Mouse (Mus musculus) urinary bladder, postnatal 4 days (tissue): Measurements from ENCODE around the gene U2af1.
"Not testable (repeated sequence)": the region's sequence is repeated elsewhere in the genome, so short reads cannot be mapped to it uniquely, and the experiment has no call there.

Experiments used
- DNase-seq, 2 experiments: peaks; one replicate each; pipeline ENCODE4 v3.0.0; 2021 to 2022; ENCODE audit warnings: low spot score in 2 of 2

U2af1 gene

GRCm38 (mm10) chr17:31658468-31659185 is at the start of gene U2af1:
Gene U2af1, minus strand, starts transcription at chr17:31658892.
- DNase-seq: peak; percentile 98

- DNase-seq: no peak
Observed at GRCm38 (mm10) chr17:31705271-31706020, 46.8 kb upstream of the U2af1 start.

- no peak for DNase-seq
Observed at GRCm38 (mm10) chr17:31703276-31703980, 44.7 kb upstream of the U2af1 start.

GRCm38 (mm10) chr17:31698347-31698746 is 39.7 kb upstream of the U2af1 start:
- no peak for DNase-seq

GRCm38 (mm10) chr17:31695356-31695755 is 36.7 kb upstream of the U2af1 start:
- not testable (repeated sequence) for DNase-seq

GRCm38 (mm10) chr17:31694949-31695348 is 36.3 kb upstream of the U2af1 start:
- DNase-seq: no peak

- DNase-seq: no peak
Observed at GRCm38 (mm10) chr17:31694023-31694376, 35.3 kb upstream of the U2af1 start.

- DNase-seq: peak; percentile 56 to 82
Observed at GRCm38 (mm10) chr17:31693330-31694022, 34.8 kb upstream of the U2af1 start.

GRCm38 (mm10) chr17:31692918-31693317 is 34.2 kb upstream of the U2af1 start:
- DNase-seq: no peak

GRCm38 (mm10) chr17:31689606-31690005 is 30.9 kb upstream of the U2af1 start:
- DNase-seq: no peak

- no peak for DNase-seq
Observed at GRCm38 (mm10) chr17:31688112-31688511, 29.4 kb upstream of the U2af1 start.

GRCm38 (mm10) chr17:31686225-31686564 is 27.5 kb upstream of the U2af1 start:
- peak in 1 of 2 experiments; percentile 71 for DNase-seq

GRCm38 (mm10) chr17:31685514-31686224 is 27.0 kb upstream of the U2af1 start:
- DNase-seq: peak; percentile 84 to 90

- DNase-seq: no peak
Observed at GRCm38 (mm10) chr17:31680450-31680849, 21.8 kb upstream of the U2af1 start.

GRCm38 (mm10) chr17:31677507-31677906 is 18.8 kb upstream of the U2af1 start, which contains the start of gene Cryaa:
Gene Cryaa, plus strand, starts transcription at chr17:31677807.
- no peak for DNase-seq

GRCm38 (mm10) chr17:31674426-31674825 is 15.7 kb upstream of the U2af1 start:
- no peak for DNase-seq

- DNase-seq: no peak
Observed at GRCm38 (mm10) chr17:31672279-31672678, 13.6 kb upstream of the U2af1 start.

GRCm38 (mm10) chr17:31671698-31672097 is 13.0 kb upstream of the U2af1 start:
- DNase-seq: no peak

- DNase-seq: no peak
Observed at GRCm38 (mm10) chr17:31670163-31670562, 11.5 kb upstream of the U2af1 start.

- no peak for DNase-seq
Observed at GRCm38 (mm10) chr17:31668306-31668705, 9.6 kb upstream of the U2af1 start.

- DNase-seq: peak; percentile 76 to 86
Observed at GRCm38 (mm10) chr17:31664760-31665159, 6.1 kb upstream of the U2af1 start.
